Mouse (Mus musculus) forebrain, postnatal 0 days (tissue): ENCODE data around the gene Sgk1. TPM values are rescaled to one million over a fixed set of nuclear protein-coding genes. Genes with fewer than 3 reads are reported as not detected.

Experiments used
- ATAC-seq: fragments of 200-750 bp; cut with Nextera tagmentation; 2 replicates; pipeline ENCODE4 v1.8.0; 2017; ENCODE audit warnings: mild to moderate bottlenecking, moderate library complexity
- DNase-seq: peaks from one replicate; pipeline ENCODE4 v3.0.0-alpha.2; 2015
- H3K27ac ChIP-seq: fragments of 300-500 bp; sonication (generic); 2 replicates; pipeline ENCODE4 v1.5.1; 2014; ENCODE audit warnings: low read depth, mild to moderate bottlenecking, antibody characterized with exemption, low read length, moderate library complexity, mixed read lengths
- H3K27me3 ChIP-seq: fragments of 300-500 bp; sonication (generic); 2 replicates; pipeline ENCODE4 v1.6.1; 2014; ENCODE audit warnings: mild to moderate bottlenecking, low read length, mixed read lengths; ENCODE audit not compliant: insufficient read depth
- H3K36me3 ChIP-seq: fragments of 300-500 bp; sonication (generic); 2 replicates; pipeline ENCODE4 v1.6.1; 2014; ENCODE audit warnings: mild to moderate bottlenecking, moderate library complexity; ENCODE audit not compliant: insufficient read depth
- H3K4me1 ChIP-seq: fragments of 300-500 bp; sonication (generic); 2 replicates; pipeline ENCODE4 v1.6.1; 2014; ENCODE audit warnings: antibody characterized with exemption; ENCODE audit not compliant: insufficient read depth
- H3K4me2 ChIP-seq: fragments of 300-500 bp; sonication (generic); 2 replicates; pipeline ENCODE4 v1.6.1; 2014; ENCODE audit warnings: low read depth, mild to moderate bottlenecking, moderate library complexity
- H3K4me3 ChIP-seq: fragments of 300-500 bp; sonication (generic); 2 replicates; pipeline ENCODE4 v1.5.1; 2014; ENCODE audit warnings: low read depth, low read length, mixed read lengths
- H3K9ac ChIP-seq: fragments of 300-500 bp; sonication (generic); 2 replicates; pipeline ENCODE4 v1.6.1; 2014; ENCODE audit warnings: mild to moderate bottlenecking
- H3K9me3 ChIP-seq: fragments of 300-500 bp; sonication (generic); 2 replicates; pipeline ENCODE4 v1.6.1; 2016; ENCODE audit warnings: low read length
- CTCF ChIP-seq: sonication (generic); IDR thresholded peaks from 2 replicates; pipeline ENCODE4 v1.5.1; 2016; ENCODE audit warnings: antibody characterized with exemption, control low read depth, low read depth
- WGBS: fragments of 180-500 bp; shearing (Covaris S2); extraction: QIAGEN DNeasy Blood & Tissue Kit; methylation state at CpG from one replicate; pipeline ENCODE4 v1.1.7; 2014; 5-methylcytosine and 5-hydroxymethylcytosine counted together
- polyA plus RNA-seq: library from polyadenylated mRNA; unstranded; fragments of >200 nt; fragmentation: Nextera tagmentation; extraction: Ambion mirVana; gene quantifications from 2 replicates; pipeline ENCODE4 v1.2.1, GENCODE M21; 2015
- total RNA-seq: library from RNA; depleted of rRNA; stranded (reverse); fragments of >200 nt; gene quantifications from 2 replicates; pipeline ENCODE4 v1.2.3, GENCODE M21; 2014

The Sgk1 gene
- total and polyA plus RNA-seq, 2 experiments from 2014 or later, result 62.8 to 97.5 TPM

DNA sequence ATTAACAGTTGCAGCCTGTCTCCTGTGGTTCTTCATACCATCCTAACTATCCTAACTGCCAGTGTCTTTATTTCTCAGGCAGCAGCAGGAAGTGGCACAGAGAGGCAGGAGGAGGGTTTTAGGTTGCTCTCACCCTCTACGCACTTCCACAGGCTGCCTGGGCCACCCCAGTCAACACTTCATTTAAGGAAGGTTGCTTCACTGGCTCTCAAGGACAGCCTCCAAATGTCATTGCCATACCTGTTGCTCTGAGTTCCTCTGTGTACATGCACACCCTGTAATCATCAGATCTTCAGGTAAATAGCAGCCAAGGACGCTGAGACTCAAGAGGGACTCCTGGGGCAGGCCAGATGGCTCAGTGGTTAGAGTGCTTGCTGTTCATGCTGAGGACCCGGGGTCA, 31.7 kb upstream of the Sgk1 start:
- Histone ChIP-seq H3K27me3 (no peaks in the 10 kb centered on the region), H3K9me3 (no peaks in the 10 kb centered on the region), H3K4me1 (no peaks in the 10 kb centered on the region), H3K4me3 (no peak overlapping the region), H3K9ac (no peak overlapping the region), H3K27ac (no peak overlapping the region), H3K36me3 (no peaks in the 10 kb centered on the region), H3K4me2 (no peak overlapping the region)
- 94% methylated on average over 3 of the region's 3 CpGs for WGBS
- DNase-seq, result no peak
- TF ChIP-seq CTCF, result no peak
- no peak for ATAC-seq

DNA sequence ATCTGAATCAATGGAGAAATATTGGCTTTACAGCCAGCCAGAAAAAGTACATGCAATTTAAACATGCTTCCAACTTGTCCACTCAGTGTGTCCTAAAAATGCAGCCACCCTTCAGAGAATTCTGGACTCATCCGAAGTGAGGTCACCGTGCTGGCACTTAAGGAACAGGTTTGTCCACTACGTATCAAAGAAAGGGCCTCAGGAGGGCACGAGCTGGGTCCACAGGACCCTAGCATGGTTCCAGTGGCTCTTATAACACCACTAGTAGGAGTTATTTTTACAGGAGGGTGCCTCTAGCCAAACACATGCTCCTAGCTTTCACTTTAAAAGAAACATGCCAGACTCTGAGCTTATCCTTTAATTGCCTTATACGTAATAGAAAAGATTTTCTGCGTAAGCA, 28.9 kb upstream of the Sgk1 start:
- no peaks in the 10 kb centered on the region for H3K9me3 ChIP-seq
- H3K27ac ChIP-seq, result no peak overlapping the region
- TF ChIP-seq CTCF, result no peak
- ATAC-seq (no peak), DNase-seq (no peak)
- no peaks in the 10 kb centered on the region for H3K36me3 ChIP-seq
- H3K27me3 ChIP-seq, result no peaks in the 10 kb centered on the region
- 77% methylated on average over 6 of the region's 6 CpGs for WGBS
- no peaks in the 10 kb centered on the region for H3K4me1 ChIP-seq
- no peak overlapping the region for H3K4me2 ChIP-seq
- no peak overlapping the region for H3K9ac ChIP-seq
- no peak overlapping the region for H3K4me3 ChIP-seq

DNA sequence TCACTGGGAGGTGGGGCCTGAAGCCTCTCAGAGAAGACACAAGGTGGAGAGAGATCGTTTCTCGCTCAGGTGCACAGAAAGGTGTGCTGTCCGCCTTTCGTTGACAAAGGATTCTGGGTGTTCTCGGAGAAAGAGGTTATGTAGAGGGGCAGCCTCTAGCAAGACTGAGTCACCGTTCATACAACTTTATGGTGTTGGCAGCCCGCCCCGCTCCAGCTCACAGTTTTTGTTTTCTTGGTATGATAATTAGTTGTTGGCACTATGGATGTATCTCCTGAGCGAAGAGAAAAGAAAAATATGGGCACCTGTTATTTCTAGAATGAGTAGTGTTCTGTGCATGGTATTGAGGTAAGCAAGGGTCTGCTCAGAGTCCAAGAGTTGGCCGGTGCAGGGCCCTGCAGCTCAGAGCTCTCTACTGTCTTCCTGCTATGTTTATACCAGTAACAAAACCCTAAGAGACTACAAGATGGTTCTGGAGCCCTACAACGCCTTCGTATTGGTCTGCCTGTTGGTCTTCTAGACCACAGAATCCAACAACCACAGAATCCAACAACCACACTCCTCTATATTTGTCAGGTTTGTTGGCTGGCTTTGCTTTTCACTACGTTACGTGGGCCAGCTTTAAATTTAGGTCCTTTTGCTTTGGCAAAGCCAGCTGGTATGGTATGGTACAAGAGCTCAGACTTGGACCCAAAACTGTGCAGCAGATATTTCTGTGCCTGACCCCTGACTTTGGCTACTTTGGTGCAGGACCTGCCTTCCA, 28.2 kb upstream of the Sgk1 start:
- Histone ChIP-seq H3K4me2 (no peak overlapping the region), H3K4me3 (no peak overlapping the region), H3K9me3 (no peaks in the 10 kb centered on the region), H3K4me1 (no peaks in the 10 kb centered on the region), H3K36me3 (no peaks in the 10 kb centered on the region), H3K27ac (no peak overlapping the region), H3K9ac (no peak overlapping the region), H3K27me3 (no peaks in the 10 kb centered on the region)
- ATAC-seq (no peak), DNase-seq (no peak)
- no peak for TF ChIP-seq CTCF
- 78% methylated on average over 14 of the region's 14 CpGs for WGBS

DNA sequence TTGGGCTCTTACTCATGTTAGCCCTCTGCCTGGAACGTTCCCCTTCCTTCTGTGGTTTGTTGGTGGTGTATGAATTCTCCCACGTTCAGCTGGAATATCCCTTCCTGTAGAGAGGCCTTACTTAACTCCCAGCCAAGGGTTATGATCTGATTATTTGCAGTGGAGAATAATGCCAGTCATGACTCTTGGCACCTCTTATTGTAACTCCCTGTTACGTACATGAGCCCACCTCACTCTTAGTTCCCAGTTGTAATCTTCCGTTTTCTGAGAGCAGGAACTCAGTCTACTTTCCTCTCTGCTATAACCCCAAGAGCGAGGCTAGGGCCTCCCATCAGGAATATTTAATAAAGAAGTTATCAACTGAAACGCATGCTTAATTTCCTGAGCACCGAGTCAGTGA, 26.6 kb upstream of the Sgk1 start:
- TF ChIP-seq CTCF, result no peak
- Histone ChIP-seq H3K27ac (no peak overlapping the region), H3K36me3 (no peaks in the 10 kb centered on the region), H3K9ac (no peak overlapping the region), H3K4me1 (no peaks in the 10 kb centered on the region), H3K27me3 (no peaks in the 10 kb centered on the region), H3K4me2 (no peak overlapping the region), H3K9me3 (no peaks in the 10 kb centered on the region), H3K4me3 (no peak overlapping the region)
- 92% methylated on average over 7 of the region's 7 CpGs for WGBS
- ATAC-seq (no peak), DNase-seq (no peak)

DNA sequence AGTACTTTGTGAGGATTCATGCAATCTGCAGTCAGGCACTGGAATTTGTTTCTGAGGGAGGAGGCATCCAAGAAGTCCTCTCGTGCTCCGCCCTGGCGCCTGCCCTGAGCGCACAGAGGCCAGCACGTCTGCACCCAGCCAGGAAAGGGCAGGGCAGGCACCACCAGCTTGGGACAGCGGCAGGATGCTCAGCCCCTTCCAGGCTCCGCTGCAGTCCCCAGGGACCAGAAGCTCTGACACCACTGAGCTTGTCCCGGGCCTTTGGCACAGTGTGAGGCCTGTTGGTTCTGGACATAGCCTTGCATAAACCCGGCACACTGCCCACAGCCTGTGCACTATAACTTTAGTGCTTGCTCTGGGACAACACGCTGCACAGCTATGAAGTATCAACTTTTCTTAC, 24.3 kb upstream of the Sgk1 start:
- Histone ChIP-seq H3K4me3 (no peak overlapping the region), H3K36me3 (no peaks in the 10 kb centered on the region), H3K4me2 (no peak overlapping the region), H3K9me3 (no peaks in the 10 kb centered on the region), H3K4me1 (no peaks in the 10 kb centered on the region), H3K27me3 (no peaks in the 10 kb centered on the region), H3K9ac (no peak overlapping the region), H3K27ac (no peak overlapping the region)
- ATAC-seq, result no peak
- no peak for TF ChIP-seq CTCF
- DNase-seq, result no peak
- 77% methylated on average over 10 of the region's 10 CpGs for WGBS

DNA sequence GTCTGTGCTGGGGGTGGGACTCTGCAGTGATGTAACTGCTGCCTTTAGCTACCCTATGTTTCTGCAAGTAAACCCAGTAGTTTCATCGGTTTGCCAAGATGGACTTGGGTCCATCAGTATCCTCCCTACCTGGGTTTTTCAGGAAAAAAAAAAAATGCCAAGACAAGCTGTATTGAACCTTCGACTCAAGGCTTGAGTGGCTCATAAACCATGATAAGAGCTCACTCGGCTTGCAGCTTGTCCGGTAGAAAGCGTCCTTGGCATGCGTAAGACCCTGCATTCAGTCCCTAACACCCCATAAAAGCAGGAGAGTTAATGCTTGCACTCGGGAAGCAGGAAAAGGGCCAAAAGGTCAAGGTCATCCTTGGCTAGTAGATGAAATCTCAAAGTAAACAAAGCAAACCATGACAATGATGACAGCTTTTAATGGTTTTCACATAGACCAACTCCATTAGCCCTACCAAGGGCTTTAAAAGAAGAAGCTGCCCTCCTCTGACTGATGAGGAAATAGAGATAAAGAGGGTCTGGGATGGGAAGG, 23.5 kb upstream of the Sgk1 start:
- Histone ChIP-seq H3K27ac (no peak overlapping the region), H3K9ac (no peak overlapping the region), H3K4me2 (no peak overlapping the region), H3K4me1 (no peaks in the 10 kb centered on the region), H3K27me3 (no peaks in the 10 kb centered on the region), H3K4me3 (no peak overlapping the region), H3K9me3 (no peaks in the 10 kb centered on the region), H3K36me3 (no peaks in the 10 kb centered on the region)
- DNase-seq (no peak), ATAC-seq (no peak)
- TF ChIP-seq CTCF, result no peak
- 87% methylated on average over 7 of the region's 7 CpGs for WGBS

DNA sequence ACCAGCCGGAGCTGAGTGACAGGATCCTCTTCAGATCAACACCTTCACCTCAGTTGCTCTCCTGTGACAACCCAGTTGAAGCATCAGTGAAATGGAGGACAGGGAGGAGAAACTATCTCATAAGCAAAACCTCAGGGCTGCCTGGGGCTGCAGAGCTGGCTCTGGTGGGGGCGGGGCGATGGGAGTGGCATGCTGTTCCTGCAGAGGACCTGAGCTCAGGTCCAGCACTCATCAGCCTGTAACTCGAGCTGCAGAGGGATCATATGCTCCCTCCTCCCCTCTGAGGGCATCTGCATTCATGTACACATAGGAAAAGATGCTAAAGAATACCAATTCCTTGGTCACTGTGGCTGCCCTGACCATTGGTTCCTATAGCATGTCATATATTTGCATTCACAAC, 15.5 kb upstream of the Sgk1 start:
- H3K4me2 ChIP-seq, result no peak overlapping the region
- TF ChIP-seq CTCF, result no peak
- no peaks in the 10 kb centered on the region for H3K36me3 ChIP-seq
- WGBS, result 36% methylated on average over 4 of the region's 4 CpGs
- no peak overlapping the region for H3K4me3 ChIP-seq
- no peaks in the 10 kb centered on the region for H3K4me1 ChIP-seq
- H3K9ac ChIP-seq, result no peak overlapping the region
- no peaks in the 10 kb centered on the region for H3K9me3 ChIP-seq
- DNase-seq (no peak), ATAC-seq (no peak)
- no peaks in the 10 kb centered on the region for H3K27me3 ChIP-seq
- no peak overlapping the region for H3K27ac ChIP-seq
